Mouse (Mus musculus): ENCODE data around the gene Sec14l1. TPM values are rescaled to one million over a fixed set of nuclear protein-coding genes. Genes with fewer than 3 reads are reported as not detected.
A peak's percentile ranks its signal among the peaks of the same experiment; 100 is the strongest.

The Sec14l1 gene
- polyA plus RNA-seq, 1 experiment from 2014 or later, result 57.0 TPM

DNA sequence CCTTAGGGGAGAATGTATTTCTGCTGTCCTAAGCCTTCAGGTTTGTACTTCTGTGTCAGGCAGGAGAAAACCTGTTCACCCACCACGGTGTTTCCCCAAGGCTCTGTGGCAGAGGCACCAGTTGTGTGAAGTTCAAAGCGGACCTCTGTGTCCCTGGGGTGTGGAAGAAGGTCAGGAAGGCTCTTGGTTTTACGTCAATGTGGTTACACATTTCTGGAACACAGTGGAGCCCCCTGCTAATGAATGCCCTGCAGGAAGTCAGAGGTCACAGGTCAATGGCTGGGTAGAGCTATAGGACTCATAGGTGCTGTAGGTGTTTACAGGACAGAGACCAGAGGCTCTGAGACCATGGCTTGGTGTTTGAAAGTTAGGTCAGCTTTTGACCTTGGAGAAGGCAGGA is 9.7 kb upstream of the Sec14l1 start:
- DNase-seq (ENCODE audit: low spot score), result no peak
- Histone ChIP-seq H3K4me1 (replicated peaks) (peaks cover 45% of the 10 kb centered on the region), H3K36me3 (no peaks in the 10 kb centered on the region), H3K9me3 (no peaks in the 10 kb centered on the region), H3K27me3 (ENCODE audit: insufficient read depth, poor library complexity, severe bottlenecking) (no peaks in the 10 kb centered on the region), H3K4me3 (no peak overlapping the region), H3K27ac (no peak overlapping the region)
- whole genome bisulfite sequencing, result 58% methylated on average over 3 of the region's 3 CpGs

DNA sequence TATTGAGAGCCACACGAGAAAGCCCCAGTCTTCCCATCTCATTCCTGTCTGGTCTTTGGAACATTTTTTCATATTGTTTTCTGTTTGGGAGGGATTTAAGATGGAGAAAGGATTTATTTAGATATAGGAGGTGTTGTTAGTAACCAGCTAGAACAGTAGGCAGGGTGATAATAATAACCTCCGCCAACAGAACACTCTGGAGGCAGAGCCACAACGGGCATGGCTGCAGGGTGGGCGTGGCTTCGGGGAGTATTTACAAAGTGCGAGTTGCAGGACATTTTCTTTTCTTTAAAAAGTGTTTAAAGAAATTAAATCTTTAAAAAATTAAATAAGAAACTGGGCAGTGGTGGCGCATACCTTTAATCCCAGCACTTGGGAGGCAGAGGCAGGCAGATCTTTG is 9.1 kb upstream of the Sec14l1 start:
- peaks cover 45% of the 10 kb centered on the region for H3K4me1 ChIP-seq (replicated peaks)
- H3K27ac ChIP-seq, result no peak overlapping the region
- no peaks in the 10 kb centered on the region for H3K36me3 ChIP-seq
- 85% methylated on average over 7 of the region's 7 CpGs for WGBS
- H3K4me3 ChIP-seq, result no peak overlapping the region
- no peaks in the 10 kb centered on the region for H3K27me3 ChIP-seq (ENCODE audit: insufficient read depth, poor library complexity, severe bottlenecking)
- no peaks in the 10 kb centered on the region for H3K9me3 ChIP-seq
- no peak for DNase-seq (ENCODE audit: low spot score)

DNA sequence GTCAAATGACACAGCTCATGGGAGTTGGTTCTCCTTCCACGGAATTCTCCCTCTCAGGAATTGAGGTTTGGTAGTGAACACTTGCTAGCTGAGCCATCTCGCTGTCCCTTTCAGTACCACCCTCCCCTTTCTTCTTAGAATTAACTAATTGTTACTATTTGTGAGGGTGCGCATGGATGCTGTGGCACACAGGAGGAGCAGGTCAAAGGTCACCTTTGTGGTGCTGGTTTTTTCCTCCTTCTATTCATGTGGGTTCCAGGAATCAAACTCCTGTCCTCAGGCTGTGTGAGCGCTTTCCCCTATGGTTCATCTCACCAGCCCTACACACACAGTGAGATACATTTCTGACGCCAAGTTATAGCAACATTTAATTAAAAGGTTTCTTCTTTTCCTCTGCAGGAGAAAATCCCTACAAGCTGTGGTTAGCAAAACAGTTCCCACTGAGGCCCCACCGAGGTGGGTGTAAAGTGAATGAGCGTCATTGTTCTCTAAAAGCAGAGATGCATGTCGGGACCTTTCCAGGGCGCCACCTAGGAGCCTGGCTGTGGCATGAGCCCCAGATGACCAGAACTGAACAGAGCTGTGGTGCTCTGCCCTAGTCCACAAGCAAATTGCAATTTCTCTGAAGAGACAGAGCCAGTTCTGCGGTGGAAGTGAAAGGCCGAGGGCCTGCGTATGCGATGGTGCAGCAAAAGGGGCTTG is 8.2 kb upstream of the Sec14l1 start:
- H3K36me3 ChIP-seq, result no peaks in the 10 kb centered on the region
- H3K4me1 ChIP-seq (replicated peaks), result peaks cover 38% of the 10 kb centered on the region
- peak overlapping the region; percentile 81 for H3K27ac ChIP-seq
- H3K4me3 ChIP-seq, result peak overlapping the region; percentile 20
- H3K27me3 ChIP-seq (ENCODE audit: insufficient read depth, poor library complexity, severe bottlenecking), result no peaks in the 10 kb centered on the region
- WGBS, result 14% methylated on average over 13 of the region's 13 CpGs
- DNase-seq (ENCODE audit: low spot score), result peak; percentile 64
- no peaks in the 10 kb centered on the region for H3K9me3 ChIP-seq

DNA sequence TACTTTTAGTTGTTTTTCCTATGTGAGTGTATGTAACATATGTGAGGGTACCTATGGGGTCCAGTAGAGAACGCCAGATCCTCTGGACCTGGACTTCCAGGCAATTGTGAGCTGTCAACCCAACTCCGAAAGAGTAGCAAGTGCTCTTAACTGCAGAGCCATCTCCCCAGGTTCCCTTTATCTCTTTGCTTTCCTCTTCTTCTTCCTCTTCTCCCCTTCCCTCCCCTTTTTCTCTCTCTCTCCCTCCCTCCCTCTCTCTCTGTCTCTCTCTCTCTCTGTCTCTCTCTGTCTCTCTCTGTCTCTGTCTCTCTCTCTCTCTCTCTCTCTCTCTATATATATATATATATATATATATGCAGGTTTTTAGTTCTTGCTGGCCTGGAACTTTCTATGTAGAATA is 7.1 kb upstream of the Sec14l1 start:
- Histone ChIP-seq H3K27ac (no peak overlapping the region), H3K4me1 (replicated peaks) (peaks cover 34% of the 10 kb centered on the region), H3K4me3 (no peak overlapping the region), H3K9me3 (no peaks in the 10 kb centered on the region), H3K36me3 (no peaks in the 10 kb centered on the region), H3K27me3 (ENCODE audit: insufficient read depth, poor library complexity, severe bottlenecking) (no peaks in the 10 kb centered on the region)
- no peak for DNase-seq (ENCODE audit: low spot score)
- 90% methylated on average over 2 of the region's 2 CpGs for WGBS

DNA sequence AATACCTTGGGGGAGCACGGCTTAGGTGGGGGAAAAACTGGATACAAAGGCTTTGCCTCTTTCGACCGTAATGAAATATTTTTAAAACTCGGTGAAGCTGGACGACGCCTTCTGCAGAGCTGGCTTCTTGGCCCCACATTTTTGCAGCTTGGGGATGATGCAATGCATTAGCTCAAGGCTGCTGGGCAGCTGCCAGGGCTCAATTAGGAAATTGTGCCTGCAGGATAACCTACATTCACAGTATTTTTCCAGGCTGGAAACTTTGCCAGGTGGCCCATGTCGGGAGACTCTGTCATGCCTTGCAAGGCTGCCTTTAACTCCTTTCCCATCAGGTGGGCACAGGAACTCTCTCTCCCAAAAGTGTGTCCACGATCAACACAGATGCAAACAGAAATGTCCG is 6.4 kb upstream of the Sec14l1 start:
- 89% methylated on average over 9 of the region's 9 CpGs for WGBS
- DNase-seq (ENCODE audit: low spot score), result no peak
- H3K27me3 ChIP-seq (ENCODE audit: insufficient read depth, poor library complexity, severe bottlenecking), result no peaks in the 10 kb centered on the region
- no peak overlapping the region for H3K4me3 ChIP-seq
- 0 out of 2 replicates have a peak, but pooled peaks cover 2% of the 10 kb centered on the region for H3K9me3 ChIP-seq
- H3K36me3 ChIP-seq, result no peaks in the 10 kb centered on the region
- peak overlapping the region; percentile 35; the same call in 1 of the 2 replicates for H3K27ac ChIP-seq
- H3K4me1 ChIP-seq (replicated peaks), result peaks cover 31% of the 10 kb centered on the region

DNA sequence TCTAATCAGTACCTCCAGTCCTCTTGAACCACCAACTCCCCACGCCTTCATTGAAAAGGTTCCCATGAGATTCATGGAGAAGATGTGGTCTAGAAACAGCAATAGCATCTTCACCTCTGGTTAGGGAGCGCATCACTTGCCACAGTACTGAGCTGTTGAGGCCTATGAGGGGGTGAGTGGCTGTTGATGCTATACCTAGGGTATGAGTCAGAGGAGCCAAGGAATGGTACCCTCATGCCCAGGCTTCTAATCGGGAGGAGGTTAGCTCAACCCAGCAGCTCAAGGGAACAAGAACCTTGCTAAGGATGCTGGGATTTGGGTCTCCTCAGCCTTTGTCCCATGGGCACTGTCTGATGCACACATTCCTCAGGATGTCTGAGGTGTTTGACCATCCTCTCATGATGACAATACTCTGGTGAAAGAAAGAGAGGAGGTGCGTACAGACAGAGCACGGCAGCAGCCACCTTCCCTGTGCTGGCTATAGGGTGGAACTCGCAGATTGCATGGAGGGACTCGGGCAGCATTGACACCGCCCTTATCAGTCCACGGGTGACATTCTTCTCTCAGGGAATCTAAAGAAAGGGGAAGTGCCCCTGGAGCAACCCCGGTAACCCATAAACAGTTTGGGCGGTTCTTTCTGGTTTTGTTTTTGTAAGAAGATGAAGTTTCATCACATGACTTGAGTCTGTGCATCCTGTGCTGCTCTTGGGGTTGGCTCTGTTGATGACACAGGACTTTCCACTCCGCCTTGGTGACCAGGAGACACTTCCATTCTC is 5.6 kb upstream of the Sec14l1 start:
- WGBS, result 85% methylated on average over 12 of the region's 12 CpGs
- Histone ChIP-seq H3K36me3 (no peaks in the 10 kb centered on the region), H3K27me3 (ENCODE audit: insufficient read depth, poor library complexity, severe bottlenecking) (no peaks in the 10 kb centered on the region), H3K4me1 (replicated peaks) (peaks cover 35% of the 10 kb centered on the region), H3K9me3 (0 out of 2 replicates have a peak, but pooled peaks cover 2% of the 10 kb centered on the region), H3K4me3 (no peak overlapping the region), H3K27ac (no peak overlapping the region; the same call in 1 of the 2 replicates)
- DNase-seq (ENCODE audit: low spot score), result no peak

DNA sequence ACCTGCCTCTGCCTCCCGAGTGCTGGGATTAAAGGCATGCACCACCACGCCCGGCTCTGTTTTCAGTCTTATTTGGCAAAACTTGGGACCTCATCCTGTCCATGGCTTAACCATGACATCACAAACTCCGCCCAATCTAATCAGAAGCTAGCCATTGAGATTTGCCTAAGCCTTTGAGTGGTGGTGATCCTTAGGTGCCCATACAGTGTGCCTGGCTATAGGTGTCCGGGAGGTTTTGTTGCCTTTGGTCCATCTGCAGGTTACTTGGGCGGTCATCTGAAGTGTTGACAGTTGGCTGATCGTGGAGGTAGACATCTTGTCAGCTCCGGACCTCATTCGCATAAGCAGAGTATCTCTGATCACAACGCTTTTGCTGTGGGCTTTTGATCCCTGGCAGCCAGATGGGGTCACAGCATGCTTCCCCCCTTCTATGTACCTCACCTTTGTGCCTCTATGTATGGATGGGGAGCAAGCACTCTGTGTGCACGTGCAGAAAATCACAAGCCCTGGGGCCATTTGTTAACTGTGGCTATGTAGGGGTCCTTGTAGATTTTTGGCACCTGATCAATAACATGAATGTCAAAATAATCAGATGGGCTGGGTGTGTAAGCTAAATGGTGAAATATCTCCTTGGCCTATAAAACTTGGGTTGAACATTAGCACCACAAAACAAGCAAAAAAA is 2.9 kb upstream of the Sec14l1 start:
- Histone ChIP-seq H3K4me3 (no peak overlapping the region), H3K36me3 (peaks cover 1% of the 10 kb centered on the region), H3K27me3 (ENCODE audit: insufficient read depth, poor library complexity, severe bottlenecking) (no peaks in the 10 kb centered on the region), H3K9me3 (0 out of 2 replicates have a peak, but pooled peaks cover 2% of the 10 kb centered on the region), H3K27ac (no peak overlapping the region), H3K4me1 (replicated peaks) (peaks cover 36% of the 10 kb centered on the region)
- WGBS, result 89% methylated on average over 11 of the region's 11 CpGs
- DNase-seq (ENCODE audit: low spot score), result no peak

DNA sequence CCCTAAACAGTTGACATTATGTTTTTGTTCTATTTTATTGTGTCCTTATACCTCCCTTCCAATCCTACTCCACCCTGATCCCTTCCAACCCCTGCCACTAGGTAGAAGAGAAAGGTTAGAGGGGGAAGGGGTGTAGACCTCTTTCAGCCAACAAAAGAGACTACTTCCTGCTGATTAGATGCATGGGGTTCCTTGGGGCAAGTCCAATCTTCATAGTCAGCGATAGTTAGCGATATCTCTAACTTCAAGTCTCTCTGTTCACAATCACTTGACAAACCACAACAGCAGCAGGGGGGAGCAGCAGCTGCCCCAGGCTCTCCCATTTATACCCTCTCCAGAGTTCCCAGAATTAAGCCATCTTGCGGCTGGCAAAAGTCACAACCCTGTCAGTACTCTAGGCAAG is 2.3 kb upstream of the Sec14l1 start:
- Histone ChIP-seq H3K36me3 (peaks cover 7% of the 10 kb centered on the region), H3K9me3 (0 out of 2 replicates have a peak, but pooled peaks cover 2% of the 10 kb centered on the region), H3K4me1 (replicated peaks) (peaks cover 41% of the 10 kb centered on the region), H3K27me3 (ENCODE audit: insufficient read depth, poor library complexity, severe bottlenecking) (no peaks in the 10 kb centered on the region), H3K4me3 (no peak overlapping the region), H3K27ac (no peak overlapping the region)
- whole genome bisulfite sequencing, result 70% methylated on average over 3 of the region's 3 CpGs
- no peak for DNase-seq (ENCODE audit: low spot score)

DNA sequence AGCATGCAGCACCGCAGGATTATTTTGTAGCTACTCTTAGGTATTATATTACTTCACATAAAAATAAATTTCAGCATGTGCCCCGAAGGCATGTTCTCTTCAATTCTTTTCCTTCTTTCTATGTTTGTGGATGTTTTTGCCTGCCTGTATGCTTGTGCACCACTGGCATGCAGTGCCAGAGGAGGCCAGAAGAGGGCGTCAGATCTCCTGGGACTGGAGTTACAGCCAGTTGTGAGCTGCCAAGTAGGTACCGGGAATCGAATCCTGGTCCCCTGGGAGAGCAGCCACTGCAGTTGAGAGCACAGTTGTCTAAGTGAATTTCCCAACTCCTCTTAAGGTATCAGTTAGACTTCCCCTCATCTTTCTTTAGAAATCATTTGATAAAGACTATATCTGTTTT is 1.6 kb upstream of the Sec14l1 start:
- no peak for DNase-seq (ENCODE audit: low spot score)
- H3K36me3 ChIP-seq, result peaks cover 14% of the 10 kb centered on the region
- no peak overlapping the region for H3K27ac ChIP-seq
- WGBS, result 91% methylated on average over 5 of the region's 5 CpGs
- no peaks in the 10 kb centered on the region for H3K27me3 ChIP-seq (ENCODE audit: insufficient read depth, poor library complexity, severe bottlenecking)
- H3K4me1 ChIP-seq (replicated peaks), result peaks cover 48% of the 10 kb centered on the region
- no peak overlapping the region for H3K4me3 ChIP-seq
- 0 out of 2 replicates have a peak, but pooled peaks cover 2% of the 10 kb centered on the region for H3K9me3 ChIP-seq

DNA sequence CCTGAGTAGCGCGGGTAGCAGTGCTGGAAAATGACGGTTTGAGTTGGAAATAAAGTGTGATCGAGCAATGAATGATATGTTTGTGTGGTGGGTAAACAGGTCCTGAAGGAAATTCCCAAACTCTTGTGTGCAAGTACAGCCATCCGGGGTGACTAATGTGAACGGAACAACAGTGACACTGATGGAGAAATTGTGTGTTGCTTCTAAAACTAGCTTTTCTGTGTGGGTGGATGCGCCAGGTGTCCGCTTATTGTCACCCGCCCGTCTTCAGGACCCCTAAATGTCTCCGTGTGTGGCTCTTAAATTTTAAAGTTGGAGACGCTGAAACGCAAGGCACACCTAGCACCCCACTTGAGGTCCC is 757 bp upstream of the Sec14l1 start:
- 57% methylated on average over 13 of the region's 13 CpGs for WGBS
- Histone ChIP-seq H3K9me3 (0 out of 2 replicates have a peak, but pooled peaks cover 2% of the 10 kb centered on the region), H3K27ac (peak overlapping the region; percentile 96), H3K27me3 (ENCODE audit: insufficient read depth, poor library complexity, severe bottlenecking) (no peaks in the 10 kb centered on the region), H3K4me1 (replicated peaks) (peaks cover 50% of the 10 kb centered on the region), H3K4me3 (peak overlapping the region; percentile 73), H3K36me3 (peaks cover 18% of the 10 kb centered on the region)
- DNase-seq (ENCODE audit: low spot score), result no peak

DNA sequence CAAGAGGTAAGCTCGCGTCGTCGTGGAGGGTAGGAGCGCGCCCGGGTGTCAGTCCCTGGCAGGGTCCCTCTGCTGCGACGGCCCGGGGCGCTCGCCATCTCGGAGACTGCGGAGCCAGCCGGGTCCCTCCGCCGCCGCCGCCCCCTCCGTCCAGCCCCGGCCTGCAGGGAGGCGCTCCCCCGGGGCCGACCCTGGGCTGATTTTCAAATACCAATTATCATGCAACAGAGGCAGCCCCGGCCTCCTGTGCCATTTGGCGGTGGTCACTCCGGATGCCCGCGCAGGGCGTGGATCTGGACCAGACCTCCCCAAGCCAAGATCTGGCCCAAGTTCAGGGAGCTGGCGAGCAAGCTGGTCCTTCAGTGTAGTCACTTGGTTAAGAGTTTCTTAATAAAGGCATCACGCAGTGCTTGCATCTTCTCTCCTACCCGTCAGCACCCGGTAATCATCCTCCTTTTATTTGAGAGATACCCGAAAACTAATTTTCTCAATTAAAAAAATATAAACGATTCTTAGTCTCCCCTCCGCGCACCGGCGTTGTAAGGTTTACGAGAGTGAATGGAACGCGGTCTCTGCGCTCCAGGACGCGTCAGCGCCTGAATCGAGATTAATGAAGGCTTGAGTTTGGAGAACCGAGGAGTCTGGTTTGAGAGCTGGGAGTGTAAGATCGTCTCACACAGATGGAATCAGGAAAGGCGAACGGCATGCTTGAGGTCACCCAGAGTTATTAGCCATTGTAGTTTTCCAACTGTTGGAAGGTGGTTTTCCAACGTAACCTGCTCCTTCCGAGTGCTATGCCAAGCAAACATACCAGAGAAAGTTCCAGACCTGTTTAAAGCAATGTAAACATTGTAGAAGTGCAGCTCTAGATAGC is 615 bp downstream of the Sec14l1 start:
- Histone ChIP-seq H3K4me1 (replicated peaks) (peaks cover 64% of the 10 kb centered on the region), H3K4me3 (peak overlapping the region; percentile 73), H3K36me3 (peaks cover 21% of the 10 kb centered on the region), H3K9me3 (0 out of 2 replicates have a peak, but pooled peaks cover 2% of the 10 kb centered on the region), H3K27ac (peak overlapping the region; percentile 96), H3K27me3 (ENCODE audit: insufficient read depth, poor library complexity, severe bottlenecking) (no peaks in the 10 kb centered on the region)
- 1% methylated on average over 54 of the region's 54 CpGs for WGBS
- no peak for DNase-seq (ENCODE audit: low spot score)
